9 mouse cellular contexts compared by ENCODE assay signal in genomic region chr9:21000811-21001210, GRCm38 (mm10). TPM values are rescaled to one million over a fixed set of nuclear protein-coding genes. Genes with fewer than 3 reads are reported as not detected.
A peak's percentile ranks its signal among the peaks of the same experiment; 100 is the strongest.
DNase-seq lines count a peak whose midpoint lies in the region; ATAC-seq and TF ChIP-seq lines count a peak whose summit lies in the region.
"Had no signal": no experiment of that assay in that cellular context is flagged by ENCODE, and none has a peak within 500 bp of the region (broad histone marks: within the 10 kb centered on the region; RNA-seq: fewer than 3 reads in every experiment).

No protein-coding gene starts in this region.

- H3K9me3 ChIP-seq in heart, embryonic 13.5 days, result no peaks in the 10 kb centered on the region
- H3K9me3 ChIP-seq in ES-E14 (ENCODE audit: control insufficient read depth, insufficient read depth, low read depth, low read length), result no peaks in the 10 kb centered on the region
- no peaks in the 10 kb centered on the region for H3K9me3 ChIP-seq in kidney, postnatal 0 days (replicated peaks; ENCODE audit: low read length)
- H3K9me3 ChIP-seq in forebrain, embryonic 15.5 days, result no peaks in the 10 kb centered on the region

- H3K9ac ChIP-seq in heart, embryonic 13.5 days, result peak overlapping the region; percentile 59; the same call in 1 of the 2 replicates
- no peak overlapping the region; the same call in 1 of the 2 replicates for H3K9ac ChIP-seq in ES-E14 (ENCODE audit: insufficient read depth, low read depth, low read length, poor library complexity, severe bottlenecking)
- H3K9ac ChIP-seq in kidney, postnatal 0 days (ENCODE audit: low read depth, low read length), result no peak overlapping the region
- H3K9ac ChIP-seq in forebrain, embryonic 15.5 days (replicated peaks), result no peak overlapping the region

- no peak overlapping the region for H3K4me2 ChIP-seq in heart, embryonic 13.5 days
- H3K4me2 ChIP-seq in kidney, postnatal 0 days (ENCODE audit: low read length), result no peak overlapping the region
- no peak overlapping the region for H3K4me2 ChIP-seq in forebrain, embryonic 15.5 days (replicated peaks)

- no peak for DNase-seq in heart, adult 9 months (ENCODE audit: low spot score in 2 of 2)
- DNase-seq in 3T3-L1 (ENCODE audit: low read depth, low spot score) (peak; percentile 65), ES-E14 (ENCODE audit: low read depth, low spot score) (no peak)
- peak; percentile 62 for DNase-seq in kidney, postnatal 0 days (ENCODE audit: low spot score)
- no peak for DNase-seq in thymus, postnatal 36 days
- no peak for DNase-seq in urinary bladder, postnatal 25 days (ENCODE audit: low spot score)

- H3K36me3 ChIP-seq in heart, embryonic 13.5 days, result peaks cover 16% of the 10 kb centered on the region
- 0 out of 2 replicates have a peak, but pooled peaks cover under 1% of the 10 kb centered on the region for H3K36me3 ChIP-seq in ES-E14 (ENCODE audit: control insufficient read depth, insufficient read depth, low read length, poor library complexity, severe bottlenecking)
- H3K36me3 ChIP-seq in kidney, postnatal 0 days (ENCODE audit: insufficient read depth, low read length), result 0 out of 2 replicates have a peak, but pooled peaks cover 2% of the 10 kb centered on the region
- H3K36me3 ChIP-seq in forebrain, embryonic 15.5 days, result peaks cover 8% of the 10 kb centered on the region

- peaks cover 15% of the 10 kb centered on the region for H3K4me1 ChIP-seq in heart, embryonic 13.5 days
- H3K4me1 ChIP-seq in ES-E14 (ENCODE audit: control insufficient read depth in 2 of 2, insufficient read depth in 2 of 2, low read length in 2 of 2, poor library complexity in 1 of 2), result peaks cover 0 to 5% of the 10 kb centered on the region in 2 experiments; a peak in 1 of 4 replicates
- no peaks in the 10 kb centered on the region; the same call in 1 of the 2 replicates for H3K4me1 ChIP-seq in kidney, postnatal 0 days (replicated peaks; ENCODE audit: insufficient read depth, low read length)
- peaks cover 12% of the 10 kb centered on the region for H3K4me1 ChIP-seq in forebrain, embryonic 15.5 days

- peak; percentile 69 for TF ChIP-seq CTCF in kidney, postnatal 0 days (IDR thresholded peaks at IDR 0.05; ENCODE audit: low read depth)

- no peak overlapping the region for H3K4me3 ChIP-seq in heart, embryonic 13.5 days
- H3K4me3 ChIP-seq in ES-E14 (ENCODE audit: insufficient read depth in 1 of 2, low read depth in 1 of 2, low read length in 2 of 2, poor library complexity in 1 of 2, severe bottlenecking in 1 of 2), result no peak overlapping the region
- no peak overlapping the region for H3K4me3 ChIP-seq in kidney, postnatal 0 days (replicated peaks; ENCODE audit: low read depth, low read length)
- no peak overlapping the region for H3K4me3 ChIP-seq in forebrain, embryonic 15.5 days

- ATAC-seq in heart, embryonic 13.5 days (ENCODE audit: extremely low read depth, insufficient number of reproducible peaks, low FRiP score, low TSS enrichment), result no peak
- 0 out of 2 replicates have a peak, but pooled peaks have one; percentile 23 for ATAC-seq in kidney, postnatal 0 days (replicated peaks; ENCODE audit: low FRiP score, low read depth)
- ATAC-seq in forebrain, embryonic 15.5 days (replicated peaks), result no peak

- no peaks in the 10 kb centered on the region for H3K27me3 ChIP-seq in heart, embryonic 13.5 days (replicated peaks)
- H3K27me3 ChIP-seq in kidney, postnatal 0 days (ENCODE audit: insufficient read depth, low read length), result no peaks in the 10 kb centered on the region
- no peaks in the 10 kb centered on the region for H3K27me3 ChIP-seq in forebrain, embryonic 15.5 days

- in situ Hi-C loops in ES-E14 (cut with MboI; ENCODE audit: low sequenced_read_pairs in 2 of 2, unreplicated experiment in 2 of 2), result loop anchor here in 1 of 2 experiments (10.0 kb wide), 1 partner anchor 106 kb away; the partner anchor contains the start of gene Eif3g

- no peak overlapping the region for H3K27ac ChIP-seq in heart, embryonic 13.5 days (replicated peaks)
- peak overlapping the region; percentile 54; the same call in 1 of the 2 replicates for H3K27ac ChIP-seq in ES-E14 (ENCODE audit: insufficient read depth, low read depth, low read length, poor library complexity, severe bottlenecking)
- 0 out of 2 replicates have a peak overlapping the region, but pooled peaks have one; percentile 36 for H3K27ac ChIP-seq in kidney, postnatal 0 days
- no peak overlapping the region for H3K27ac ChIP-seq in forebrain, embryonic 15.5 days (replicated peaks)

TF ChIP-seq in ES-E14, 5 proteins besides CTCF, POLR2A, EP300 and RAD21:
- TF ChIP-seq MAFK (IDR thresholded peaks at IDR 0.05; ENCODE audit: insufficient read depth, low read depth, low read length), result no peak
- no peak for TF ChIP-seq CHD2 (IDR thresholded peaks at IDR 0.05; ENCODE audit: low read depth, low read length)
- no peak for TF ChIP-seq HCFC1 (IDR thresholded peaks at IDR 0.05; ENCODE audit: borderline replicate concordance, insufficient read depth, low read length)
- TF ChIP-seq ZNF384 (IDR thresholded peaks at IDR 0.05; ENCODE audit: low read depth, low read length), result no peak
- no peak for TF ChIP-seq ZC3H11A (IDR thresholded peaks at IDR 0.05; ENCODE audit: borderline replicate concordance, low read depth, low read length)
TF ChIP-seq in ES-E14: peak in this region for 0.

RNA-seq across cellular contexts. Expression of gene Mrpl4, which starts 1.7 kb away (rescaled TPM):
- polyA plus RNA-seq in heart, embryonic 13.5 days (2015; fragmentation: Nextera tagmentation; extraction: Ambion mirVana), result 124 and 139 TPM in 2 replicates
- 80.8 and 89.5 TPM in 2 replicates for total RNA-seq in ES-E14 (2012; rRNA removed)
- 155 and 158 TPM in 2 replicates for polyA plus RNA-seq in kidney, postnatal 0 days (2015; fragmentation: Nextera tagmentation; extraction: Ambion mirVana)
- 112 and 115 TPM in 2 replicates for polyA plus RNA-seq in forebrain, embryonic 15.5 days (2015; fragmentation: Nextera tagmentation; extraction: Ambion mirVana)

RNA-seq across cellular contexts. Expression of gene Icam1, which starts 15.0 kb away (rescaled TPM):
- 11.6 and 11.9 TPM in 2 replicates for polyA plus RNA-seq in heart, embryonic 13.5 days (2015; fragmentation: Nextera tagmentation; extraction: Ambion mirVana)
- 153 and 310 TPM in 2 replicates for total RNA-seq in ES-E14 (2012; rRNA removed)
- polyA plus RNA-seq in kidney, postnatal 0 days (2015; fragmentation: Nextera tagmentation; extraction: Ambion mirVana), result 12.3 and 13.4 TPM in 2 replicates
- 2.8 and 3.0 TPM in 2 replicates for polyA plus RNA-seq in forebrain, embryonic 15.5 days (2015; fragmentation: Nextera tagmentation; extraction: Ambion mirVana)

RNA-seq across cellular contexts. Expression of gene S1pr2, which starts 24.2 kb away (rescaled TPM):
- 19.4 and 21.9 TPM in 2 replicates for polyA plus RNA-seq in heart, embryonic 13.5 days (2015; fragmentation: Nextera tagmentation; extraction: Ambion mirVana)
- total RNA-seq in ES-E14 (2012; rRNA removed), result 35.7 and 62.4 TPM in 2 replicates
- 21.3 and 23.3 TPM in 2 replicates for polyA plus RNA-seq in kidney, postnatal 0 days (2015; fragmentation: Nextera tagmentation; extraction: Ambion mirVana)
- polyA plus RNA-seq in forebrain, embryonic 15.5 days (2015; fragmentation: Nextera tagmentation; extraction: Ambion mirVana), result 6.9 and 7.5 TPM in 2 replicates

RNA-seq across cellular contexts. Expression of gene Icam4, which starts 28.4 kb away (rescaled TPM):
- polyA plus RNA-seq in heart, embryonic 13.5 days (2015; fragmentation: Nextera tagmentation; extraction: Ambion mirVana), result 3.1 and 8.3 TPM in 2 replicates
- 1.5 and 3.1 TPM in 2 replicates for total RNA-seq in ES-E14 (2012; rRNA removed)
- 0.26 and 0.50 TPM in 2 replicates for polyA plus RNA-seq in kidney, postnatal 0 days (2015; fragmentation: Nextera tagmentation; extraction: Ambion mirVana)
- 0.25 TPM in 1 of 2 replicates, not detected in the other for polyA plus RNA-seq in forebrain, embryonic 15.5 days (2015; fragmentation: Nextera tagmentation; extraction: Ambion mirVana)

RNA-seq across cellular contexts. Expression of gene Icam5, which starts 31.1 kb away (rescaled TPM):
- 0.04 and 0.05 TPM in 2 replicates for polyA plus RNA-seq in heart, embryonic 13.5 days (2015; fragmentation: Nextera tagmentation; extraction: Ambion mirVana)
- total RNA-seq in ES-E14 (2012; rRNA removed), result 1.4 and 1.8 TPM in 2 replicates
- polyA plus RNA-seq in kidney, postnatal 0 days (2015; fragmentation: Nextera tagmentation; extraction: Ambion mirVana), result 0.21 and 0.27 TPM in 2 replicates
- polyA plus RNA-seq in forebrain, embryonic 15.5 days (2015; fragmentation: Nextera tagmentation; extraction: Ambion mirVana), result 1.5 and 2.2 TPM in 2 replicates
- total RNA-seq: gastrocnemius, adult 18-20 months had no signal

Comparison
In these comparisons a context has a peak if more than half of its experiments do, and no peak if none do; other contexts are left out.
1. H3K27ac ChIP-seq: peak in ES-E14 (single experiment) and kidney, postnatal 0 days (single experiment); none in heart, embryonic 13.5 days (single experiment) and forebrain, embryonic 15.5 days (single experiment).
2. DNase-seq: peak in 3T3-L1 (single experiment) and kidney, postnatal 0 days (single experiment); none in heart, adult 9 months (0 of 2), ES-E14 (single experiment), thymus, postnatal 36 days (0 of 2) and urinary bladder, postnatal 25 days (single experiment).